Mouse (Mus musculus) limb, embryonic 11.5 days (tissue): Measurements from ENCODE around the gene Sox18. TPM values are rescaled to one million over a fixed set of nuclear protein-coding genes. Genes with fewer than 3 reads are reported as not detected.
A peak's percentile ranks its signal among the peaks of the same experiment; 100 is the strongest.

Experiments
- ATAC-seq: fragments of 200-750 bp; cut with Nextera tagmentation; 2 replicates; pipeline ENCODE4 v1.8.0; 2017; ENCODE audit warnings: low read depth; ENCODE audit not compliant: insufficient number of reproducible peaks, low FRiP score, low TSS enrichment
- DNase-seq: peaks from one replicate; pipeline ENCODE4 v3.0.0-alpha.2; 2015; ENCODE audit warnings: low spot score
- H3K27ac ChIP-seq: fragments of 300-500 bp; sonication (generic); replicated peaks from 2 replicates; pipeline ENCODE4 v1.5.1; 2014; ENCODE audit warnings: low read depth, mild to moderate bottlenecking, low read length
- H3K27me3 ChIP-seq: fragments of 300-500 bp; sonication (generic); 2 replicates; pipeline ENCODE4 v1.6.1; 2014; ENCODE audit warnings: mild to moderate bottlenecking, low read length, mixed read lengths; ENCODE audit not compliant: control insufficient read depth, insufficient read depth
- H3K36me3 ChIP-seq: fragments of 300-500 bp; sonication (generic); 2 replicates; pipeline ENCODE4 v1.6.1; 2014; ENCODE audit warnings: mild to moderate bottlenecking, low read length, moderate library complexity, mixed read lengths; ENCODE audit not compliant: control insufficient read depth, insufficient read depth
- H3K4me1 ChIP-seq: fragments of 300-500 bp; sonication (generic); 2 replicates; pipeline ENCODE4 v1.6.1; 2014; ENCODE audit warnings: low read length, mixed read lengths; ENCODE audit not compliant: control insufficient read depth, insufficient read depth
- H3K4me2 ChIP-seq: fragments of 300-500 bp; sonication (generic); 2 replicates; pipeline ENCODE4 v1.6.1; 2014; ENCODE audit warnings: low read depth, mild to moderate bottlenecking, moderate library complexity; ENCODE audit not compliant: severe bottlenecking
- H3K4me3 ChIP-seq: fragments of 300-500 bp; sonication (generic); 2 replicates; pipeline ENCODE4 v1.5.1; 2014; ENCODE audit warnings: low read depth, low read length
- H3K9ac ChIP-seq: fragments of 300-500 bp; sonication (generic); 2 replicates; pipeline ENCODE4 v1.6.1; 2014; ENCODE audit warnings: mild to moderate bottlenecking, low read length
- H3K9me3 ChIP-seq: fragments of 300-500 bp; sonication (generic); 2 replicates; pipeline ENCODE4 v1.6.1; 2016; ENCODE audit warnings: low read length; ENCODE audit not compliant: control insufficient read depth
- WGBS: fragments of 180-500 bp; shearing (Covaris S2); extraction: QIAGEN DNeasy Blood & Tissue Kit; methylation state at CpG from one replicate; pipeline ENCODE4 v1.1.7; 2014; 5-methylcytosine and 5-hydroxymethylcytosine counted together
- polyA plus RNA-seq: library from polyadenylated mRNA; unstranded; fragments of >200 nt; fragmentation: Nextera tagmentation; extraction: Ambion mirVana; gene quantifications from 2 replicates; pipeline ENCODE4 v1.2.1, GENCODE M21; 2014

Sox18 gene
- polyA plus RNA-seq, 1 experiment from 2014 or later: 21.4 TPM

DNA sequence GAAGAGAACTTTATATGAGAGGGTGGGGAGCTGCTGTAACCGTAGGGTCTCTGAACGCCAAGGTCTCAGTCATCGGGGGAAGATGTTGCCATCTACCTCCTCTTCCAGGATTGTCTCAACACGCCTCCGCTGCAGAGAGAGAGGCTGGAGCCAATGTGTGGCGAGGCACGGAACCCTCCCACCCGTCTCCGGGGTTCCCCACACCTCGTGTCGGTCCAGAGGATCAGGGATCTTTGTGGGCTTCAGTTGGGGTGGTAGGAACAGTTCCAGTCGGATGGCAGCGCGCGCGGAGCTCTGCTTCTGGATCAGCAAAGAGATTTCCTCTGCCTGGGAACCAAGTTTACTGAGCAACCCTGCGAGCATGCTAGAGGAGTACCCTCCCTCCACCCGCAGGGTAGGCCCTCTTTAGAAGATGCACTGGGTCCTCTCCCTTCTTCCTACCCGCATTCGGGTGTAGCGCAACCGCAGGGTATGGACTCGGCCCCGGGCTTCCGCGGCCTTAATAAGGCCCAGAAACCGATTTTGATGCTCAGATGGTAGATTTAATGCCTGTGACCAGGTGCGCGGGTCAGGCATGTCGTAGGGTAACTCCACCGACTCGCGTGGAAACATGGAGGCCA is 25.5 kb upstream of the Sox18 start:
- Histone ChIP-seq H3K27ac (no peak overlapping the region), H3K4me1 (peaks cover 9% of the 10 kb centered on the region), H3K4me3 (no peak overlapping the region), H3K9ac (no peak overlapping the region), H3K27me3 (no peaks in the 10 kb centered on the region), H3K4me2 (no peak overlapping the region), H3K9me3 (no peaks in the 10 kb centered on the region), H3K36me3 (no peaks in the 10 kb centered on the region)
- 68% methylated on average over 33 of the region's 33 CpGs for WGBS
- DNase-seq: no peak
- no peak for ATAC-seq

DNA sequence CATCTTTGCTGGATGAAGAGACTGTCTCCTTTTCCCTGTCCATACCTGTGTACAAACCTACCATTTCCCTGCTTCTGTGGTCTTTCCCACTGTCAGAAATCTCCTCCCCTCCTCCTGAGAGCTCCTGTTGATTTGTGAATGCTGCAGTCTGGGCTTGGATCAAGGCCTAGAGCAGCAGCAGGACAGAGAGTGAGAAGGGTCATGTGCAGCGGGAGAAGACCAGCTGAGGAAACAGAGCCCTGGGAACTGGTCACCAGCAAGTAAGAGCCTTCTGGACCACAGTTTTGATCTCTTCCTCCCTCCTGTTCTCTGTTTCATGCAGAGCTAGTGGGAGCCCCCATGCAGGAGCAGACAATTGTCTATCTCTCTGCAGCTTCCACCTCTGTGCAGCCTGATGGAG is 24.3 kb upstream of the Sox18 start:
- H3K36me3 ChIP-seq: no peaks in the 10 kb centered on the region
- ATAC-seq (no peak), DNase-seq (no peak)
- no peak overlapping the region for H3K27ac ChIP-seq
- no peaks in the 10 kb centered on the region for H3K9me3 ChIP-seq
- no peak overlapping the region for H3K9ac ChIP-seq
- no peak overlapping the region for H3K4me2 ChIP-seq
- peaks cover 9% of the 10 kb centered on the region for H3K4me1 ChIP-seq
- 92% methylated on average over 1 of the region's 1 CpGs for WGBS
- no peaks in the 10 kb centered on the region for H3K27me3 ChIP-seq
- no peak overlapping the region for H3K4me3 ChIP-seq

DNA sequence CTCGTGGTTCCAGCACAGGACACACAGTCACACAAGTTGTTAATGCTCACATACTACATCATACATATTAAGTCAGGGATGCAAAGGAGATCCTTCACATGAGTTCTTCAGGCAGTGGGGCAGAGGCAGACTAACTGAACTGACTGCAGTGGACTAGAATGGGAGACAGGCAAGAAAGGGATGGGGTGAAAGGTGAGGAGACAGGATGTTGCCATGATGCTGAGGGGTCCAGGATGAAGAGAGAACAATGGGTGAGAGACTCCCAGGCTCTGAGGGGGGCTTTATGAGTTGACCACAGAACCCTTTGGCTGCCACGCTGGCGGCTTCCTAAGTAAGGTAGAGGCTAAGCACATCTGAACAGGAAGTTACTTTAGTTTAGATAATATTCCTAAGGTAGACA is 23.1 kb upstream of the Sox18 start:
- H3K4me2 ChIP-seq: no peak overlapping the region
- ATAC-seq (no peak), DNase-seq (no peak)
- no peak overlapping the region; the same call in 1 of the 2 replicates for H3K4me3 ChIP-seq
- WGBS: 89% methylated on average over 3 of the region's 3 CpGs
- H3K36me3 ChIP-seq: no peaks in the 10 kb centered on the region
- H3K4me1 ChIP-seq: peaks cover 9% of the 10 kb centered on the region
- no peaks in the 10 kb centered on the region for H3K27me3 ChIP-seq
- no peaks in the 10 kb centered on the region for H3K9me3 ChIP-seq
- H3K27ac ChIP-seq: no peak overlapping the region
- H3K9ac ChIP-seq: no peak overlapping the region

DNA sequence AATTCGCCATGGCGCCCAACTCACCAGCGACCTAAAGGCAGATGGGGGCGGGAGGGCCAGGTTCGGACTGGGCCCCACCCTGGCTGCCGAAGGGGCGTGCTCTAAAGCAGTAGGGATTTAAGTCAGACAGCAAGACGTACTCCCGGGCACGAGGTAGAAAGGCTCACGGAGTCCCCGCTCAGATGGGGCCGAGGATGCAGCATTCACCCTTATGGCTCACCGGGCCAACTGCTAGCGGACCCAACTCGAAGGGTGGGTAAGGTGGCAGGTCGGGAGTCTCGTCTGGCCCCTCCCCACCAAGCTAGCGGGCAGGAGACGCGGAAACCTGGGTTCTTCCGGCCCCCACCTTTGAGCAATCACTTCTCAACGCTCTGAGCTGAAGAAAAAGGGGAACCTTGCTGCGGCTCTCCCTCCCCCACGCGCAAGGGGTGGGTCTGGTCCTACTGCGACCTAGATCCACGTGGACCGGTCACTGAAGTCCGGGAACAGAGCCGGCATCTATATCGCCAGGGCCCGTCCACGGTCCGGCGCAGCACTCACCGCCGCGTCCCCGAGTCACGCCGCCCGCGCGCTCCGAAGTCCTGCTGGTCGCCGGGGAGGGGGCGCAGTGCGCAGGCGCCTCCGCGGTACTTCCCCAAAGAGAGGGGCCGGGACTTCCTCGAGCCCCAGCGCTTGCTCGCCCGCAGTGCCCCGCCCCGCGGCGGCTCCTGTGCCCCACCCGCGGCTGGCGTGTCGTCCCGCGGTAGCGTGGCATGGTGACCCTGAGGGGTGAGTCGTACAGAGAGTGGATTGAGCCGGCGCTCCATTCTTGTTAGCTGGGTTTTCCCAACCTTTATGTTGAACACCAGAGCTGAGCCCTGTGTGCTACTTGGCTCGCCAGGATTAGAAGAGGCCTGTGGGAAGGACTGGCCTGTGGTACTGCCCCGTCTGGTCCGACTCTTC is 22.2 kb upstream of the Sox18 start, which contains the start of gene Rgs19:
Gene Rgs19, minus strand, starts transcription at position 639 of the 942 bp plus-strand sequence.
- ATAC-seq (peak; percentile 77), DNase-seq (peak; percentile 85)
- WGBS: under 1% methylated on average over 66 of the region's 75 CpGs
- Histone ChIP-seq H3K4me2 (peak within 1 kb of the TSS; percentile 84), H3K27ac (peak within 1 kb of the TSS; percentile 47), H3K36me3 (peaks cover 6% of the 10 kb centered on the region; the same call in 1 of the 2 replicates), H3K4me1 (peaks cover 9% of the 10 kb centered on the region), H3K9me3 (no peaks in the 10 kb centered on the region), H3K27me3 (no peaks in the 10 kb centered on the region), H3K9ac (peak within 1 kb of the TSS; percentile 85), H3K4me3 (peak within 1 kb of the TSS; percentile 76)

DNA sequence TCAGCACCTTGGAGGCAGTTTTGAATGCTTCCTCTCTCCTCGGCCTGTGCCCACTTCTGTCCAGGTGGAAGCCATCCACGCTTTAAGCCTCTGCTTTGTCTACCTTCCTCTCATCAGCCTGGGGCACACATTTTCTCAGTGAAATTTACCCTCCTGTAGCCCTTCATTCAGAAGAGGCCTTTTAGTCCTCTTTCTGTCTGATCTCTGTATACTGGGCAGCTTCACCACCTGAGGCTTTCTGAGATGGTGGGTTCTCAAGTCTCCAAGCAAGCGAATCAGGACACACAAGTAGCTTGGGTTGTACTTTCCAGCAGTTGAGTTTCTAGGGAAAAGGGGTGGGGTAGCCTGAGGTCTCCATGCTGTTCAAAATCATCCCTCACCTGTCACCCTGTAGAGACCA is 20.9 kb upstream of the Sox18 start:
- Histone ChIP-seq H3K27me3 (no peaks in the 10 kb centered on the region), H3K9me3 (no peaks in the 10 kb centered on the region), H3K4me2 (no peak overlapping the region), H3K36me3 (peaks cover 6% of the 10 kb centered on the region; the same call in 1 of the 2 replicates), H3K4me1 (peaks cover 9% of the 10 kb centered on the region), H3K27ac (no peak overlapping the region), H3K9ac (no peak overlapping the region; the same call in 1 of the 2 replicates), H3K4me3 (peak overlapping the region; percentile 76)
- DNase-seq (no peak), ATAC-seq (no peak)
- WGBS: 89% methylated on average over 3 of the region's 3 CpGs

DNA sequence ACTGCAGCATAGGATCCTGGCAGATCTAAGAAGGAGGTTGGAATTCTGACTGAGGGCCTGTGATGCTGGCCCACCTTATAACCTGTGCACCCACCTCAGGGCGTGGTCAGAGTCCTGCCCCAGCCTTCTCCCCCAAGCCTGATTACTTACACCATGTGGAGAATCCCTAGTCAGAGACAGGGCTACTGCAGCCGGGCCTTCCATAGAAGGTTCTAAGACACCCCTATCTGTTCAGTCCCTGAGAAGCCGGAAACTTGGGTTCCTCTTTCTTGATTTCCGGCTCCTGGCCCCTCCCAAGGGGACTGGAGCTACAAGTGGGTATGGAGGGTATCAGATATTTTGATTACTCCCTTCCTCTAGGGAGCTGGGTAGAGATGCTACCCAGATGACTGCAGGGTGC is 20.1 kb upstream of the Sox18 start:
- H3K27me3 ChIP-seq: no peaks in the 10 kb centered on the region
- peaks cover 9% of the 10 kb centered on the region for H3K4me1 ChIP-seq
- no peak overlapping the region for H3K27ac ChIP-seq
- H3K9me3 ChIP-seq: no peaks in the 10 kb centered on the region
- WGBS: 91% methylated on average over 4 of the region's 4 CpGs
- no peak overlapping the region for H3K4me2 ChIP-seq
- no peak overlapping the region for H3K9ac ChIP-seq
- ATAC-seq (no peak), DNase-seq (no peak)
- peaks cover 6% of the 10 kb centered on the region; the same call in 1 of the 2 replicates for H3K36me3 ChIP-seq
- no peak overlapping the region for H3K4me3 ChIP-seq

DNA sequence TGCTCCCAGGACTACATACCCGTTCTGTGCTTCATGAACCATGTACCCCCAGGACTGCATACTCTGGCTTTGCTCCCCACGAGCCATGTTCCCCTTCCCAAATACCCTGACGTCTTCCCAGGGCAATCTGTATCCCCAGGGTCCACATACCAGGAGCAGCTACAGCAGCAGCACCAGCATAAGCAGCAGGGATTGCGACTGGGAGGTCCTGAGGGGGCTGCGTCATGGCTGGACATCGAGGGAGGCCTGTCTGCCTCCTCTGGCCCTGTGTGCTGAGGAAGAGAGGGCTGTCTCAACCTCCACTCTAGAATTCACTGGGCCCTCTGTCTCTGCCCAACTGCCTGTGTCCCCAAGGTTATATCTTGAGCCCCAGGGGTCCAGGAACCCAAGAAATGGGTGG is 19.6 kb upstream of the Sox18 start:
- Histone ChIP-seq H3K4me1 (peaks cover 9% of the 10 kb centered on the region), H3K36me3 (peaks cover 6% of the 10 kb centered on the region; the same call in 1 of the 2 replicates), H3K4me2 (no peak overlapping the region), H3K9me3 (no peaks in the 10 kb centered on the region), H3K27me3 (no peaks in the 10 kb centered on the region), H3K4me3 (no peak overlapping the region), H3K9ac (no peak overlapping the region), H3K27ac (no peak overlapping the region)
- 87% methylated on average over 6 of the region's 6 CpGs for WGBS
- ATAC-seq (no peak), DNase-seq (no peak)

DNA sequence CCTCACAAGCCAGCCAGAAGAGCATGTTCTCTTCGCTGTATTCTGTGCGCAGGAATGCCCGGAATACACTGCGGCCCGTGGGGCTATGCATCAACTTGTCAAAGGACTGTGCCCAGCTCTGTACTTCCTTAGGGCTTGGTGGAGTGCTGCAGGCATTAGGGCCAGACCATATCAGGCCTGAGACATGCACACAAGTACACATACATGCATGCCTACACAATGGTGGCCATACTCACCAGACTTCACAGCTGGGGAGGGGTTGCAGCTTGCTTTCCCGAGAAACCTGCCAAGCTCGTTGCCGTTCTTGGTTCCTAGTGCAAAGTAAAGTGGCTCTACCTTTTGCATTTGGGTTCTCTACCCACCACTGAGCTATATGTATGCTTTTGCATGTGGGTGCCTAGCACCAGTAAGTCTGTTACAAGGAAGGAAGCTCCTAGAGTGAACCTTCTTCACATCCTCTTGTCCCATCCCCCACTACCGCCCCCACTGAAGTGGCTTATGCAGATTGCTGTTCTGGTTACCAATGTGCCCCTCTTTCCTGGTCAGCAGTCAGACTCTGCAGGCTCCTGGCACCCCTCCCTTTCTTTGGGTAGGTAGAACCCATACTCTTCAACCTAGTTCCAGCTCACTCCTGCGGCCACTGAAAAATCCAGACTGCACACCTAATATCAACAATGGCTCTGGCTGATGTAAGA is 18.2 kb upstream of the Sox18 start:
- peaks cover 6% of the 10 kb centered on the region; the same call in 1 of the 2 replicates for H3K36me3 ChIP-seq
- WGBS: 93% methylated on average over 10 of the region's 10 CpGs
- ATAC-seq: no peak
- no peak for DNase-seq
- H3K9me3 ChIP-seq: no peaks in the 10 kb centered on the region
- no peak overlapping the region for H3K4me3 ChIP-seq
- peaks cover 9% of the 10 kb centered on the region for H3K4me1 ChIP-seq
- H3K27ac ChIP-seq: no peak overlapping the region
- H3K27me3 ChIP-seq: no peaks in the 10 kb centered on the region
- H3K4me2 ChIP-seq: no peak overlapping the region
- no peak overlapping the region for H3K9ac ChIP-seq
